Mouse (Mus musculus) left cerebral cortex, postnatal 10 days (tissue): ENCODE data around the gene Gcsh. TPM values are rescaled to one million over a fixed set of nuclear protein-coding genes. Genes with fewer than 3 reads are reported as not detected.
A peak's percentile ranks its signal among the peaks of the same experiment; 100 is the strongest.

Source experiments
- DNase-seq, 2 experiments: peaks; one replicate each; pipeline ENCODE4 v3.0.0; 2021 to 2022; ENCODE audit warnings: low spot score in 2 of 2, mixed read lengths in 1 of 2; ENCODE audit errors: extremely low spot score in 1 of 2
- intact Hi-C: fragments of 180-260 bp; cut with DNase I; formaldehyde crosslinking; loops from one replicate; pipeline ENCODE4 v1.15.1; 2025
- total RNA-seq, 2 experiments: library from RNA; stranded (reverse); gene quantifications; 2 replicates each; pipeline ENCODE4 v1.2.3; 2021

The Gcsh gene
- total RNA-seq, result 10 to 100 TPM; 43.3 to 43.7 TPM

GRCm38 (mm10) chr8:116993095-116993867 lies at the start of gene Gcsh:
Gene Gcsh (minus strand): TSS chr8:116993537.
- DNase-seq, result peak; percentile 97 to 100
- intact Hi-C loops, result loop anchor here (10.0 kb wide), 1 partner anchor 482 kb away; no protein-coding TSS in a partner anchor

DNA sequence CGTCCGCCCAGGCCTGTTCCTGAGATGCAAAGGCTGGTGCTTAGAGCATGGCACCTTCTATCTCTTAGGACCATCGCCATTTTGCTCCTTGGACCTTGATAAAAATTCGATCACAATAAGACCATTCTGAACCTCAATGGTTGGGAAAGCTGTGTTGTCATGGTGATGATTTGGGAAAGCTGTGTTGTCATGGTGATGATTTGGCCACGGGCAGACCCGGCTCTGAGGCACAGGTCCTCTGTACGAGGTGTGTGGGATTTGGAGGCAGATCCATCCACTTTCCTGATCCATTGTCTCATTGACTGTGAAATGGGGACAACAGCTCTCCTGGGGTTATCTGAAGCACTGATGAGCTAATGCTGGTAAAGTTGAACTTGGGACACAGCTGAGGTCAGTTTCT lies 46.5 kb upstream of the Gcsh start:
- intact Hi-C loops, result no loop called here
- DNase-seq, result no peak

DNA sequence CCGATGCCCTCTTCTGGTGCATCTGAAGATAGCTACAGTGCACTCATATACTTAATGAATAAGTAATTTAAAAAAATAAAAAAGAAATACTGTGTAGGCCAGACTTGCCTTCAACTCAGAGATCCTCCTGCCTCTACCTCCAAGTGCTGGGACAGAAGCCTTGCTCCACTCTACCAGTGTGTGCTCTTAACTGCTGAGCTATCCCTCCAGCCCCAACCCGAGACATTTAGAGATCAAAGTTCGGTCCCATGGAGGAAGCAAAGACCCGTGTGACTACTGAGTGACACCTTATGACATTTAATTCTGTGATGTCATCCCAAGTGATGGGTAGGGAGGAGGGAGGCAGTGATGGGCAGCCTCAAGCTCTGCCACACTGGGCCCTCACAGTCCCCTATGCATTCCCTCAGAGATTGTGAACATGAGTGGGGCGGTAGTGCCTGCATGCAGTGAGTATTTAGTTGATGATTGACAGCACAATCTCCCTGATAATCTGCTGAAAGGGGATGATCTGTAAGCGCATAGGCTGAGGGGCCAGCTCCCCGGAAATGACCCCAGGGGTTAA lies 44.1 kb upstream of the Gcsh start:
- intact Hi-C loops, result no loop called here
- DNase-seq, result no peak

GRCm38 (mm10) chr8:117033393-117033792 lies 40.1 kb upstream of the Gcsh start:
- intact Hi-C loops, result no loop called here

GRCm38 (mm10) chr8:117032609-117033008 lies 39.3 kb upstream of the Gcsh start:
- intact Hi-C loops, result no loop called here

More at GRCm38 (mm10) chr8:117033393-117033792, 40.1 kb upstream of the Gcsh start:
- DNase-seq, result no peak

GRCm38 (mm10) chr8:117031476-117031875 lies 38.1 kb upstream of the Gcsh start:
- DNase-seq, result no peak
- intact Hi-C loops, result no loop called here

More at GRCm38 (mm10) chr8:117032609-117033008, 39.3 kb upstream of the Gcsh start:
- DNase-seq, result no peak

- DNase-seq, result no peak
- intact Hi-C loops, result no loop called here
Observed at GRCm38 (mm10) chr8:117028686-117029085, 35.3 kb upstream of the Gcsh start.

DNA sequence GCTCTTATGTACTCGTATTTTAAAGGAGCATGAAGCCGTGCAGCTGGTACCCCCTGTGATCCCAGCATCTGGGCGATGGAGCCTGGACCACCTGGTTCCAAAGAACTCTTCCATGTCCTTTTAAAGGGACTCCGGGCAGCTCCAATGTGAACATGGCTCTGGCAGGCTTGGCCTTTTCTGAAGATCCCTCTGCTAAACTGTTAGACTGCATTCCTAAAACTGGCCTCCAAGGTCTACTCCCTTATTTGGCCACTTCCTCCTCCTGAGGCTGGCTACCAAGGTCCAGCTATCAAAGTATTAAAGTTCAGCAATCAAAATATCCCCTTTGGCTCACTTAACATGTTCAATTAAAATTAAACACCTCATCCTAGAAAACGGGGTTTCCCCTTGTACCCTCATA lies 34.3 kb upstream of the Gcsh start:
- no peak for DNase-seq
- intact Hi-C loops, result no loop called here

GRCm38 (mm10) chr8:117022297-117022993 lies 29.1 kb upstream of the Gcsh start:
- DNase-seq, result no peak
- intact Hi-C loops, result no loop called here

GRCm38 (mm10) chr8:117019323-117020275 lies 26.3 kb upstream of the Gcsh start:
- peak in 1 of 2 experiments; percentile 76 for DNase-seq
- intact Hi-C loops, result no loop called here

GRCm38 (mm10) chr8:117017896-117018295 lies 24.6 kb upstream of the Gcsh start:
- no peak for DNase-seq
- intact Hi-C loops, result no loop called here

- intact Hi-C loops, result no loop called here
- DNase-seq, result no peak
Observed at GRCm38 (mm10) chr8:117017006-117017405, 23.7 kb upstream of the Gcsh start.

DNA sequence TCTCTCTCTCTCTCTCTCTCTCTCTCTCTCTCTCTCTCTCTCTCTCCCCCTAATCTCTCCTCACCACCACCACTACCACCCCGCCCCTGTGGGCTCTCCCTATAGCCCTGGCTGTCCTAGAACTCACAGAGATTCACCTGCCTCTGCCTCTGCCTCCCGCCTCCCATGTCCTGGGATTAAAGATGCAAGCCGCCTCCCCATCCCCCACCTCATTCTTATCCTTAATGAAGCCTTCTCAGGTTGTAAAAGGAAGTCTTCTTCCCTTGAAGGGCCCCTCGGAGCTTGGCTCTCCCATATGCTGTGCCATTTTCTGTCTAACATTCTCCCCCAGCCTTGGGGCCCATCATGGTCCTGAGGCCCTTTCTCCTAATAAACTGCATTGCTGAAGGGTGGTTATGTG lies 22.3 kb upstream of the Gcsh start:
- intact Hi-C loops, result no loop called here
- no peak for DNase-seq

- intact Hi-C loops, result no loop called here
- DNase-seq, result no peak
Observed at GRCm38 (mm10) chr8:117011366-117011765, 18.0 kb upstream of the Gcsh start.

GRCm38 (mm10) chr8:116994016-116994716 lies 829 bp upstream of the Gcsh start:
- intact Hi-C loops, result loop anchor here (10.0 kb wide), 1 partner anchor 481 kb away; no protein-coding TSS in a partner anchor

DNA sequence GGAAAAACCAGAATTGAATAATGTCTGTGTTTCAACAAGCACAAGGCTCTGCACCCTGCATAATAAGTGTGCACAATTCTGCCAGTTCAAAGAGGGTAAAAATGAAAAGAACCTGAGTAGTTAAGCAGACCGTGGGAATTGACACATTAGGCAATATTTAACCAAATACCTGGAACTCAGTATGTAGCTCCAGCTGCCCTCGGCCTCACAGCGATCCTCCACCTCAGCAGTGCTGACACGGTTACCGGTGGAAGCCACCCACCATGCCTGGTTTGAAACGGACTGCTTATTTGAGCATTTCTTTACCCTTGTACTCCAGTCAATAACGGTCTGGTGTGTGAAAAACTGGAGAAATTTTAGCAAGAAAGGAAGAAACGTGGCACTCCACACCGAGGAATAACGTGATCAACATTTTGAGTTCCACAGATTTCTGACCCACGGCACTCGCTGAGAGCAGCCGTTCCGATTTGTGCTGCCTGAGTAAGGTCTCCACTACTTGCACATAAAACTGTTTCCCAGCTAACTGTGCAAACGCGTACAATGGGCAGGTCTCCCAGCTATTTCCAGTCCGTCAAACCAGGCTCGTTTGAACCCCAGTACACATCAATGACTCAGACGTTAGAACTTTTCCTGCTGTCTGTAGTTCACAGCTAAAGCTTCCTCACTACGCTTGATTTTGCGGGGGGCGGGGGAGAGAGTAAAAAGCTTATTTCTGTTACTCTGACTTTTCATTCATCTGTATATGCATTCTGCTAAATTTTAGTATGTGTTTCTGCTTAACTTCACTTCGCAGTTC lies 963 bp downstream of the Gcsh start:
- intact Hi-C loops, result loop anchor here (10.0 kb wide), 1 partner anchor 482 kb away; no protein-coding TSS in a partner anchor
- DNase-seq, result no peak

More at GRCm38 (mm10) chr8:116994016-116994716, 829 bp upstream of the Gcsh start:
- DNase-seq, result no peak

DNA sequence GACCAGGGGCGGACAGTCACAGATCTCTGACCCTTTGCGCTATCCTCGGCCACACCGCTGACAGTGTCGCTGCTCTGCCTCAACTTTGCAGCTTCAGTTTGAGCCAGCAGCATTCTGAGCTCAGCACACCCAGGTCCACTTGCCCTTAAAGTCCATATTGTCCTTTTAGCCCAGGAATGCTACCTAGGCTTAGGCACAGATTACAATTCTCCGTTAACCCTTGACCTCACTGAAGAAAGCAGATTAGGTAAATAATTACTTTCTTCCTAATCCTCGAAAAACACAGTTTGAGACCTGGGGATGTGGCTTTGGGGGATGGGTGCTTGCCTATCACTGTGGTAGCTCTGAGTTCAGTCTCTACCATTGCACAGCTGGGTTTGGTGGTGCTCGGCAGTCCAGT lies 2.1 kb downstream of the Gcsh start:
- DNase-seq, result no peak
- intact Hi-C loops, result loop anchor here (10.0 kb wide), 1 partner anchor 484 kb away; no protein-coding TSS in a partner anchor
